Mouse (Mus musculus) left cerebral cortex, adult 18-20 months (tissue): ENCODE measurements around the gene Plxna1. TPM values are rescaled to one million over a fixed set of nuclear protein-coding genes. Genes with fewer than 3 reads are reported as not detected.

Source experiments
- DNase-seq, 2 experiments: peaks; one replicate each; pipeline ENCODE4 v3.0.0; 2021 to 2022; ENCODE audit warnings: low spot score in 2 of 2, mixed read lengths in 1 of 2
- total RNA-seq, 2 experiments: library from RNA; stranded (reverse); gene quantifications; 2 replicates each; pipeline ENCODE4 v1.2.3; 2021

Plxna1 gene
- total RNA-seq, 2 experiments from 2014 or later: 56.4 to 66.9 TPM

- no peak for DNase-seq
Measured at GRCm38 (mm10) chr6:89333964-89334702, 28.3 kb downstream of the Plxna1 start.

GRCm38 (mm10) chr6:89330957-89331356, 31.5 kb downstream of the Plxna1 start:
- DNase-seq: no peak

GRCm38 (mm10) chr6:89328634-89329033, 33.8 kb downstream of the Plxna1 start:
- no peak for DNase-seq

- no peak for DNase-seq
Measured at GRCm38 (mm10) chr6:89327746-89328491, 34.5 kb downstream of the Plxna1 start.

GRCm38 (mm10) chr6:89324842-89325241, 37.6 kb downstream of the Plxna1 start:
- no peak for DNase-seq

- DNase-seq: no peak
Measured at GRCm38 (mm10) chr6:89315263-89315662, 47.2 kb downstream of the Plxna1 start.

GRCm38 (mm10) chr6:89311518-89311917, 50.9 kb downstream of the Plxna1 start:
- DNase-seq: no peak

GRCm38 (mm10) chr6:89310236-89310635, 52.2 kb downstream of the Plxna1 start:
- no peak for DNase-seq

- DNase-seq: no peak
Measured at GRCm38 (mm10) chr6:89308213-89308973, 54.0 kb downstream of the Plxna1 start.

- peak; percentile 37 to 38 for DNase-seq
Measured at GRCm38 (mm10) chr6:89304375-89305058, 57.9 kb downstream of the Plxna1 start.

- DNase-seq: no peak
Measured at GRCm38 (mm10) chr6:89299818-89300217, 62.6 kb downstream of the Plxna1 start.

GRCm38 (mm10) chr6:89296909-89297695, 65.3 kb downstream of the Plxna1 start:
- no peak for DNase-seq

GRCm38 (mm10) chr6:89296001-89296709, 66.3 kb downstream of the Plxna1 start:
- DNase-seq: no peak

- DNase-seq: no peak
Measured at GRCm38 (mm10) chr6:89294621-89295020, 67.8 kb downstream of the Plxna1 start.

GRCm38 (mm10) chr6:89291494-89291893, 70.9 kb downstream of the Plxna1 start:
- no peak for DNase-seq

GRCm38 (mm10) chr6:89288156-89288555, 74.3 kb downstream of the Plxna1 start:
- DNase-seq: no peak

GRCm38 (mm10) chr6:89286700-89287428, 75.6 kb downstream of the Plxna1 start:
- DNase-seq: no peak

- no peak for DNase-seq
Measured at GRCm38 (mm10) chr6:89286286-89286655, 76.1 kb downstream of the Plxna1 start.
